Mouse (Mus musculus) kidney, adult 8-10 months (tissue): ENCODE results near the gene U2af2.
A peak's percentile ranks its signal among the peaks of the same experiment; 100 is the strongest.

Experiments
- DNase-seq, 2 experiments: peaks; one replicate each; pipeline ENCODE4 v3.0.0; 2022

The U2af2 gene

DNA sequence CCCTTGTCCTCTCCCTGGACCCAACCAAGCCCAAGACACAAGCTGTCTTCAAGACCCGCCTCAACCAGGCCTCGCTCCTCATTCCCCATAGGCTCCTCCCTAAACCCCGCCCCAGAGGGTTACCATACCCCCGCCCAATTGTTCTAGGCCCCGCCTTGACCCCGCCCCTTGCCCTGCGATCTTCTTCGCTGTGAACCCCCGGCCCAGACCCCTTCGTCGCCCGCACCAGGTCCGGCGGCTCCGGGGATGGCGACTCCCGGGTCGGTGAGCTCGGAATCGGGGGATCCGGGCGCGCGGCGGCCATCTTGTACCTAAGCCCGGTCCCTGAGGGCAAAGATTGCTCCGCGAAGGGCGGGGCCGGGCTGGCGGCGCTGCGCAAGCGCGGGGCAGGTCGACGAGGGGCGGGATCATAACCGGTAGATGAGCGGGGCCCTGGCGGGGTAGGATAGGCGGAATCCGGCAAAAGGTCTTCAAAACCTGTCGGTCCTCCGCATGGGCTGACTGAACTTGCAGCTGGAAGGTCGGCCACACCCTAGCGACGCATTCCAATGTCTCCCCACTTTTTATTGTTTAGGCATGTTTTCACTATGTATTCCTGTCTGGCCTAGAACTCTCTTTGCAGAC, 23.7 kb upstream of the U2af2 start, which contains the start of gene Zfp784:
TSS of gene Zfp784 (minus strand) at position 338 of the 624 bp plus-strand sequence.
- peak; percentile 92 to 94 for DNase-seq

DNA sequence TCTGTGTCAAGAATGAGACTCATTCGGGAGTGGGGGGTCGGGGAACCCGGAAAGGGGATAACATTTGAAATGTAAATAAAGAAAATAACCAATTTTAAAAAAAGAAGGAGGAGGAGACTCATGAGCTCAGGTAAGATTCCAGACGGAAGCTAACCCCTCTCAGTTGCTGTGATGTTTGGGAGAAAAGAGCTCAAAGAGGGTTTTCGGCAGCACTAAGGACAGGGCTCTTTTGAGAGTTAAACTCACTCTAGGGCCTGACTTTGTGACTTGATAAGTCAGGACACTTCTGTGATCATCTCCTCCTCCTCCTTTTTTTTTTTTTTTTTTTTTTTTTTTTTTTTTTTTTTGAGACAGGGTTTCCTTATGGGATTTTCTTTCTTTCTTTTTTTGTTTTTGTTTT, 23.0 kb upstream of the U2af2 start:
- DNase-seq, result no peak

- no peak for DNase-seq
These were observed 17.0 kb upstream of the U2af2 start for GRCm38 (mm10) chr7:5044981-5045380.

GRCm38 (mm10) chr7:5046112-5046511, 15.8 kb upstream of the U2af2 start:
- no peak for DNase-seq

DNA sequence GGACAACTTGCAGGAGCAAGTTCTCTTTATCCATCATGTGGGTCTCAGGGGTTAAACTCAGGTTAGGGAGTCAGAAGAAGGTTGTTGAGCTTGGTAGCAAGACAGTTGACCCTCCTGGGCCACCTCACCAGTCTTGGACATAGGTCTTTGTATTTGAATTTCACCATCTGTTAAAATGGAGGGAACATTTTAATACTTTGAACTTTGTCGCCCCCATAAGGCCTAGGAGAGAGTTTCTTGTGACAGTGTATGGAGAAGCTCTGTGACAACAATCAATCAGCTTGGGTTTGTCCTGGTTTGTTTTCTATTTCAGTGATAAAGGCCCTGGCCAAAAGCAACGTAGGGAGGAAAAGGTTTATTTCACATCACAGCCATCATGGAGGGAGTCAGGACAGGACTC, 14.6 kb upstream of the U2af2 start:
- DNase-seq, result peak in 1 of 2 experiments; percentile 33

DNA sequence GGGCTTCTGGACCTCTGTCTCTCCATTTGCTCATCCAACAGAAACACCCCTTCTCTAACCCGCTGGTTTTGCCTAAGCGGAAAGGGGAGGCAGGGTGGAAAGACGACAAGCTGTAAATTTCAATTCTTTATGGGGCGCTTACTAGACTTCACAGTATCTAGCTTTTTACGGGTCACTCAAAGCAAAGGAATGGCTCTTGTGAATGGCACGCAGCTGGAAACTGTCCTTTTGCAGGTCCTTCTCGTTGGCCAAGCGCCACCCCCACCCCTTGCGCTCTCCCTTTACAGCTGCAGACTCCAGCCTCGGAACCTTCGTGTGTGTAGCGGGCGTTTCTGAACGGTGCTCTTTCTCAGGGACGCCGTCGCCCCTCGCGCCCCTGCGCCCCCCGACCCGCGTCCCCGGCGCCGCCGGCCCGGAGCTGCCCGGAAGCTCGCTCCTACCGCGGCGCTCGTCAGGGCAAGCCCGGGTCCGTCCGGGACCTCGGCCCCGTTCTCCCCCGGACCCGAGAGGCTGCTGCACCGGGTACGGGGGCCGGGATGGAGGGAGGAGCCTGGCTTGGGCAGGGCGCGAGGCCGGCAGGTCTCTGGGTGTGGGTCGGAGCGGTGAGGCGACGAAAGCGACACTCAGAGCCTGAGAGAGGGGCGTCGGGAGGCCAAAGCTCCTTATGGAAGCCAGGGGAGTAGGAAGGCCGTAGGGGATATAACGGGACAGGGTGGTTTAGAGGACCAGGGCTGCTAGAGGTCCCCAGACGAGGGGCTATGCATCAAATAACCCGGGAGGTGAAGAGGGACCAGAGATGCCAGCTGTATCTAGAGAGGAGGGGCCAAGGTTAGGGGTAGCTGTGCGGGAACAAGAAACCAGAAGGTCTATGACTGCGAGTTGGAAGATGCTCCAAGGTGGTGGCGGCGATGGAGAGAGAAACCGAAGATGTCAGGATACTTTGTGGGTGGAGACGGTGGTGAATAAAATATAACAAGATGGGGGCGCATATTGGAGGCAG, 10.4 kb upstream of the U2af2 start, which contains the start of gene Zfp580:
TSS of gene Zfp580 (plus strand) at position 346 of the 1,000 bp plus-strand sequence.
- DNase-seq, result peak; percentile 42 to 56

GRCm38 (mm10) chr7:5052438-5052837, 9.5 kb upstream of the U2af2 start:
- DNase-seq, result no peak

- DNase-seq, result no peak
These were observed 9.0 kb upstream of the U2af2 start for GRCm38 (mm10) chr7:5052931-5053343.

DNA sequence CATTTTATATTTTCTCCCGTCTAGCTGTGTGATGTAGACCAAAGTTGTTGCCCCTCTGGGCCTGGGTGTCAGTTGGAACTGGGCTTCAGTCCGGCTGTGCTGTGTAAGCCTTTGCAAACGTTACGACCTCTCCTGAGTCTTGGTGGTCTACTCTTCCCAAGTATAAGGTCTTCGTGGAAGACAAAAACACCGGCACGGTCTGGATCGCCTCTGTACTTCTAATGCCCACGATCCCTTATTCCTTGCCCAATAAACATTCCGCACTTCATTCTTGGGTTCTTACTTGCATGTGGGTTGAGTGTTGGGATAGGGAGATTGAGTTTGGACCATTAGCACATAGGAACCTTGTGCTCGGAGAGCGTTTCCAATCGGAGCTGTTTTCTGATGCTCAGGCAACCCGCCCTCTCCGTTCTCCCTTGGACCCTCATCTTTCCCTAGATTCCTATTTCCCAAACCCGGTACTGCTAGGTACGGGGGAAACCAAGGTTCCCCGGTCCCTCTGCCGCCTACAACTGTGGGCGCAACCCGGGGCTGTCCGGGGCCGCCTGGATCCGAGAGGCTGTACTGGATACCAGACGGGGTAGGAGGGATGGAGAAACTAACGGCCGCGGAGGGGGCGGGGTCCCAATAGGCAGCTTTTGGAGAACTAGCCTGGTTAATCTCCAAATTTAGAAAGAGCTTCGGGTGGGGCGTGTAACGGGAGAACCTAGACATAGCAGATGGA, 8.3 kb upstream of the U2af2 start:
- DNase-seq, result no peak

DNA sequence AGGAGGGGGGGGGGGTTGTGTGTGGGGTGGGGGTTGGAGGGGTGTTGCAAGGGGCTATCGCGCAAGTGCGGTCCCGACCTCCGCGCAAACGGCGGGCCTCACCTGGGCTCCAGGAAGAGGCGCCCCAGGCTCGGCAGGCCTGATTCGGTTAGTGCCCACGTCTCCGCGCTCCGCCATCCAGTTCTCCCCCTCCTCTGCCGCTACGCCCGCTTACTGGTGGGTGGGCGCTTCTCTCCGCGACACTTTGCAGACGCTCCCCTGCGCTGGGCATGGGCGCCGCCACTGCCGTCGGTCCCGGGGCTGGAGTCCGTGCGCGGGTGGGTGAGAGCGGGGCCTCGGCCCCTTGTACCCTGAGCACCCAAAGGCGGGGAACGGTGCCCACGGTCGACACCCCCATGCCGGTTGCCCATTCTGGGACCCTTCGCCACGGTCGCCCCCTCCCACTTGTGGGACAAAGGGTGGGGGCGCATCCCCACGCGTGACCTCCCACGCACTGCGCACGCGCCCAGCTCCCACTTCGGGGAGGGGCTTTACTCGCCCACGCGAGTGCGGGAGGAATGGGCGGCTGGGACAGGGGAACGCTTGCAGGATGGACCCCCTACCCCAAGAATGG, 5.2 kb upstream of the U2af2 start:
- DNase-seq, result no peak

GRCm38 (mm10) chr7:5057381-5057780, 4.6 kb upstream of the U2af2 start:
- DNase-seq, result no peak

GRCm38 (mm10) chr7:5057804-5058203, 4.1 kb upstream of the U2af2 start:
- no peak for DNase-seq

GRCm38 (mm10) chr7:5058631-5059030, 3.3 kb upstream of the U2af2 start:
- no peak for DNase-seq

DNA sequence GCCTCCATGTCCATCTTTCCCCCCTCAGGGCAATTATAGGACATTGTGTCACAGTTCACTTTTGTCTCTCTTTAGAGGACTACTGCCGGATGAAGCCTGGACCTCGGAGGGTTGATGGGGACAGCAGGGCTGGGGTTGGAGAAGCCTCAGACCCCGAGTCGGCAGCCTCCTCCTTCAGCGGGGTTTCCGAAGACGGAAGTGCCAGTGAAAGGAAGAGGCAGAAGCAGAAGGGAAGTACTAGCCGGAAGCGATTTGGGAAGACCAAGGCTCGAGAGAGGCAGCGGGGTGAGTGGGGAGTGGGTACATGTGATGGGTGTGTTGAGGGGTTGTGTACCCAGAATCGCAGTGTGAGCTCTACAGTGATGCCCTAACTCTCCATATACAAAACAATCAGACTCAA, 2.5 kb upstream of the U2af2 start:
- DNase-seq, result no peak

DNA sequence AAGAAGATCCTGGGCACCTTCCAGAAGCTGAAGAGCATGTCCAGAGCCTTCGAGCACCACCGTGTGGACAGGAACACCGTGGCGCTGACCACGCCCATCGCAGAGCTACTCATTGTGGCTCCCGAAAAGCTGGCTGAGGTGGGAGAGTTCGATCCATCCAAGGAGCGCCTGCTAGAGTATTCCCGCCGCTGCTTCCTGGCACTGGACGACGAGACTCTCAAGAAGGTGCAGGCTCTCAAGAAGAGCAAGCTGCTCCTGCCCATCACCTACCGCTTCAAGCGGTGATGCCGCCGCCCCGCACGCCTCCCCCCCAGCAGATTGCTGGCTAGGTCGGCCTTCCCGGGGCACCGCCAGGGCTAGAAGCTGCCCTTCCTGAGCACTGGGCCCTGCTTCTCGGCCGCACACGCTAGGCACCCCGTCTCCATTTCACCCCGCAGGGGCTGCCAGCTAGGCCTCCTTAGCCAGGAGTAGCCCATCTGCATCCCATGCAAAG, 1.7 kb upstream of the U2af2 start:
- peak; percentile 83 to 87 for DNase-seq

DNA sequence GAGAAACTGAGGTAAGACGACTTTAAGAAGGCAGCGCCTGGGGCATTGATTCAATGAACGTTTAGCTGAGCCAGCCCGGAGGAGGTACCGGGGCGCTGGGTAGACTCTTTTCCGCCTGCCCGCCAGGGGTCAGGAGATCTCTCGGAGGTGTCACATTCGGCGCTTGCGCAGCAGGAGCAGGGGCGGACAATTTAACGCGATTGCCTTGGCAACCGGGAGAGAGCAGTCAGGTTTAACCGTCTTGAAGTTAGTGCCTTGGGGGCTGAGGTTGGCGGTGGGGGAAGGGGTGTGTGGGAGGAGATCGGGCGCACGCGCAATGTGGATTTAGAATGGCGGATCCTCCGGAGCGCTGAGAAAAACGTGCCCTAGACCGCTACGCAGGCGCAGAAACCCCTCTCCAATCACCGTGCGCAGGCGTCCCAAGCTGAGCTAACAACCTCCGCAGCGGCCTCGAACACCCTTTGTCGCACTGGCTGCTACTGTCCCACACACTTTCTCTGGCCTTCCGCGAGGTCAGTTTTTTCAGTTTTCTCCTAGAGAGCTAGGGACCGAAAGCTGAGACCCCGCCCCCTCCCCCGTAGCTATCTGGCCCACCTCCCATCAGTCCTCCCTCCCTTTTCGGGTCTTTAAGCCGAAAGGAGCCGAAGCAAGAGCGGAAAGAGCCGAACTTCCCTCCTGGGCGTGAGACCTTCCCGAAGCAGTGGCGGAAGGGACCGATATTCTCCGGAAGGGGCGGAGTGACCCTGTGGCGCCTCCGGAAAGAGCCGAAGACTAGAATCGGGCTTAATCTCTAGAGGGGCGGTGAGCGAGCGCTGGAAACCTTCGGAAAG, 784 bp upstream of the U2af2 start:
- DNase-seq, result peak; percentile 98 to 99

DNA sequence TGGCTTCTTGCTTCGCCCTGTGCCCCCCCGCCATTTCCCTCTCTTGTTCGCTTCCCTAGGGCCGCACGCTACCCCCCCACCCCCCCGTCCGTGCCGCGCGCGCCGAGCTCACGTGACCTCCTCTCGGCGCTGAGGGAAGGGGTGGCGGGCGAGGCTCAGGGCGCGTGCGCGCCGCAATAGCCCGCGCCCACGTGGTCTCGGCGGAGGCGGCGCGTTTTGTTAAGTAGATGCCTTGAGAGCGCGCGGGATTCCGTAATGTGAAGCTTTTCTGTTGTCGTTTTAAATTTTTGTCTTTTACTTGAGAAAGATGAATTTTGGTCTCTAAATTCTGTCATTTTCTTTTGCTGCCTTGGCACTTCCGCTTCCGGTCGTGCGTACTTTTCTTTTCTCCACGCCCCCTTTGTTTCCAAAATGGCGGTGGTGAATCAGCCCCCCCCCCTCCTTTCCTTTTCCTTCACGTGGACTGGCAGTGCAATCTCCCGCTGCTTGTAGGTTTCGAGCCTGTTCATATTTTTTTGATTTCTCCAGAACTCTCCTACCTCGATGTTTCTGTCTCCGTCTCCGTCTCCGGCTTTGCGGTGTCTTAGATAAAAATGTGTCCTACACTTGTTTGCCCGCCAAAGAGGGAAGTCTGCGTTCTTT, 538 bp downstream of the U2af2 start:
- DNase-seq, result peak in 1 of 2 experiments; percentile 69

DNA sequence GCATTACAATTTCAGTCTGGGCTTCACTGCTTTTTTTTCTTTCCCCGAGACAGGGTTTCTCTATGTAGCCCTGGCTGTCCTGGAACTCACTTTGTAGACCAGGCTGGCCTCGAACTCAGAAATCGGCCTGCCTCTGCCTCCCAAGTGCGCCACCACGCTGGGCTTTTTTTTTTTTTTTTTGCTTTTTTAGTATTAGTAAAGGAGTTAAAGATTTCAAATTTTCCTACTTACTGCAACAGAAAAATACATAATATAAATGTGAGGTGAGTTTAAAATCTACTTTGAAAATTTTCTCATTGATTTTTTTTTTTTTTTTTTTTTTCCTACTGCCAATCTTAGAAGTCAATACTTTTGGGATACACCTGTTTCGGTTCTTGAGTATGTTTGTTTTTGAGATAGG, 2.9 kb downstream of the U2af2 start:
- no peak for DNase-seq

DNA sequence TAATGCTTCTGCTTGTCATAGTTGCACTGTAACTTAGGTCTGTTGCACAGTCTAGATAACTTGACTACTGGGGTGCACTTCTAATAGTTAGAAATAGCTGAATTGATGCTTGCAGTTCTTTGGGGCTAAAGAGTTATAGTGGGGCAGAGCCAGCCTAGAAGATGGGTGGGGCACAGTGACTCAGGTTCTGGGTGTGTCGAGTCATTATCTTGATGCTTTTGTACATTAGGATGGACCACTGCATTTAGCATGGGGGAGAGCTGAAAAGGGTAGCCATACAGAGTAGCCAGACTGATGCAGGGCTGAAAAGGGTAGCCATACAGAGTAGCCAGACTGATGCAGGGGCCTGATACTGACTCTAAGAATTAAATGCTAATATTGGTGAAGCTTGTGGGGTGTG, 11.6 kb downstream of the U2af2 start:
- no peak for DNase-seq

DNA sequence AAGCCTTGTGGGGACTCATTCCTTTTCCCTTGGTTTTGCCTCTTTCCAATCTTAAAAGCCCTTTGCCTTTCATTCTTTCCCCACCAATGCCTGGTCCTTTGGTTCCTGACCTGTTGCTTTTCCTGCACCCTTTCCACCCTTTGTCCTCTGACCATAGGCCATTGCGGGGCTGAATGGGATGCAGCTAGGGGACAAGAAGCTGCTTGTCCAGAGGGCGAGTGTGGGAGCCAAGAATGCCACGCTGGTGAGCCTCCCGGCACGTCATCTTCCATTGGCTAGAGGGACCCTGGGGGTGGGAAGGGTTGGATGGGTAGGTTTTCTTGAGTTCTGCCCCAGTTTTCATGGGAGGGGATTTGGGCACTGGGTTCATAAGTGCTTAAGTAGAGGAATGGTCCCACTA, 13.0 kb downstream of the U2af2 start:
- DNase-seq, result peak in 1 of 2 experiments; percentile 40

- no peak for DNase-seq
These were observed 15.0 kb downstream of the U2af2 start for GRCm38 (mm10) chr7:5076931-5077330.
